Mouse (Mus musculus) cerebellum, postnatal 4 days (tissue): ENCODE data around the gene Hydin.
"Not testable (repeated sequence)": the region's sequence is repeated elsewhere in the genome, so short reads cannot be mapped to it uniquely, and the experiment has no call there.

Experiments used
- DNase-seq, 2 experiments: peaks; one replicate each; pipeline ENCODE4 v3.0.0; 2022; ENCODE audit warnings: low spot score in 2 of 2, mixed read lengths in 1 of 2

The Hydin gene

GRCm38 (mm10) chr8:110333376-110333775, 66.6 kb downstream of the Hydin start:
- no peak for DNase-seq

GRCm38 (mm10) chr8:110339447-110339846, 72.7 kb downstream of the Hydin start:
- DNase-seq: no peak

GRCm38 (mm10) chr8:110340090-110340703, 73.4 kb downstream of the Hydin start:
- DNase-seq: no peak

- DNase-seq: no peak
These were observed 79.1 kb downstream of the Hydin start for GRCm38 (mm10) chr8:110345697-110346394.

GRCm38 (mm10) chr8:110346915-110347314, 80.1 kb downstream of the Hydin start:
- no peak for DNase-seq

- DNase-seq: no peak
These were observed 83.9 kb downstream of the Hydin start for GRCm38 (mm10) chr8:110350725-110351124.

- no peak for DNase-seq
These were observed 85.1 kb downstream of the Hydin start for GRCm38 (mm10) chr8:110351909-110352308.

- DNase-seq: no peak
These were observed 96.2 kb downstream of the Hydin start for GRCm38 (mm10) chr8:110362975-110363374.

GRCm38 (mm10) chr8:110372836-110373235, 106.1 kb downstream of the Hydin start:
- no peak for DNase-seq

- DNase-seq: no peak
These were observed 106.9 kb downstream of the Hydin start for GRCm38 (mm10) chr8:110373695-110374094.

- peak in 1 of 2 experiments; percentile 22 for DNase-seq
These were observed 116.0 kb downstream of the Hydin start for GRCm38 (mm10) chr8:110382751-110383150.

GRCm38 (mm10) chr8:110384632-110385031, 117.9 kb downstream of the Hydin start:
- not testable (repeated sequence) for DNase-seq

- no peak for DNase-seq
These were observed 128.9 kb downstream of the Hydin start for GRCm38 (mm10) chr8:110395656-110396055.

GRCm38 (mm10) chr8:110400536-110400935, 133.8 kb downstream of the Hydin start:
- no peak for DNase-seq

GRCm38 (mm10) chr8:110402311-110402710, 135.5 kb downstream of the Hydin start:
- DNase-seq: no peak

GRCm38 (mm10) chr8:110404516-110404915, 137.7 kb downstream of the Hydin start:
- DNase-seq: no peak

- DNase-seq: no peak
These were observed 148.3 kb downstream of the Hydin start for GRCm38 (mm10) chr8:110415121-110415520.

- DNase-seq: no peak
These were observed 150.2 kb downstream of the Hydin start for GRCm38 (mm10) chr8:110416931-110417330.

- no peak for DNase-seq
These were observed 151.0 kb downstream of the Hydin start for GRCm38 (mm10) chr8:110417801-110418200.

- DNase-seq: no peak
These were observed 152.9 kb downstream of the Hydin start for GRCm38 (mm10) chr8:110419711-110420110.

GRCm38 (mm10) chr8:110420221-110420620, 153.4 kb downstream of the Hydin start:
- DNase-seq: no peak

GRCm38 (mm10) chr8:110424146-110424545, 157.4 kb downstream of the Hydin start:
- no peak for DNase-seq

GRCm38 (mm10) chr8:110431340-110431739, 164.6 kb downstream of the Hydin start:
- no peak for DNase-seq
